Mouse (Mus musculus) gastrocnemius, postnatal 4 days (tissue): ENCODE measurements around the gene Hmmr. TPM values are rescaled to one million over a fixed set of nuclear protein-coding genes. Genes with fewer than 3 reads are reported as not detected.
"Not testable (repeated sequence)": the region's sequence is repeated elsewhere in the genome, so short reads cannot be mapped to it uniquely, and the experiment has no call there.

ENCODE experiments used
- DNase-seq, 2 experiments: peaks; one replicate each; pipeline ENCODE4 v3.0.0; 2021 to 2022; ENCODE audit warnings: low spot score in 2 of 2, mixed read lengths in 2 of 2
- long read RNA-seq, 2 experiments: library from polyadenylated mRNA; stranded (forward); transcript quantifications; one replicate each; pipeline ENCODE4 v2.0.0; 2021
- total RNA-seq, 2 experiments: library from RNA; stranded (reverse); gene quantifications; 2 replicates each; pipeline ENCODE4 v1.2.3; 2021

The Hmmr gene
- 10 to 100 TPM in 1 of 2 experiments, 1 to 10 TPM in 1; 7.8 to 10.9 TPM for total RNA-seq
- long read RNA-seq, experiment 1, partial matches to known transcripts, result 1 of 7 reads
- long read RNA-seq, experiment 1, other reads (novel, unspliced or antisense), result 6 of 7 reads
- long read RNA-seq, experiment 2, partial matches to known transcripts, result 0 of 2 reads
- long read RNA-seq, experiment 2, other reads (novel, unspliced or antisense), result 1 of 2 reads

DNA sequence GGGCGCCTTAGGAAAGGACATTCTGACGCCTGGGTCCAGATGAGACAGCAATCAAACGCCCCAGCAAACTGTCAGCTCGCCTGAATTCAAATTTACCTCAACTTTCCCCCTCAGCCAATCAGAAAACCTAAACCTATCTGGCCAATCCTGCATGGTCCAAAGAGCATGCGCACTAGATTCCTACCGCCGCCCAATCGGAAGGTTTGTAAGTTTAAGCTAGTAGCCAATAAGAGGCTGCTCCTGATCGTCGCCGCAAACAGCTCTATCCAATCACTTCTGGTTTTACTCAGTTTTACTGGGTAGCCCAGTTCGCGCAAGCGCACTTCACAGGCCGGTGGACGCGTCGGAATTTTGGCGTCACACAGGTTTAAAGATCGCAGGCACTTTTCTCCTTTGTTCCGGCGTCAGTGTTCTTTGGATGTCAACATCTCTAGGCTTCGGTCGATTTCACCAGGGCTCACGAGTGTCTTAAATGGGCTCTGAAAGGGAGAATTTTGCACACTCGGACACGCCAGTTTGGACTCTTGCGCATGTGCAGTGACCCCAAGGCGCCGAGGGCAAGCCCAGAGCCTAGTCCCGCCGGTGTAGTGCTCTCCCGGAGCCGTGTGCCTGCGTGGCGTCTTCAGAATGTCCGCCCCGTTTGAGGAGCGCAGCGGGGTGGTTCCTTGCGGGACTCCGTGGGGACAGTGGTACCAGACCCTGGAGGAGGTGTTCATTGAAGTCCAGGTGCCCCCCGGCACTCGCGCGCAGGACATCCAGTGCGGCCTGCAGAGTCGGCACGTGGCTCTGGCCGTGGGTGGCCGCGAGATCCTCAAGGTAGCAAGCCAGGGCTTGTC is at the start of gene Hmmr, which contains the start of gene Nudcd2:
Gene Hmmr (minus strand): TSS at position 84 of the 836 bp plus-strand sequence.
Gene Nudcd2 (plus strand): TSS at position 329 of the 836 bp plus-strand sequence.
- peak; percentile 73 to 90 for DNase-seq

DNA sequence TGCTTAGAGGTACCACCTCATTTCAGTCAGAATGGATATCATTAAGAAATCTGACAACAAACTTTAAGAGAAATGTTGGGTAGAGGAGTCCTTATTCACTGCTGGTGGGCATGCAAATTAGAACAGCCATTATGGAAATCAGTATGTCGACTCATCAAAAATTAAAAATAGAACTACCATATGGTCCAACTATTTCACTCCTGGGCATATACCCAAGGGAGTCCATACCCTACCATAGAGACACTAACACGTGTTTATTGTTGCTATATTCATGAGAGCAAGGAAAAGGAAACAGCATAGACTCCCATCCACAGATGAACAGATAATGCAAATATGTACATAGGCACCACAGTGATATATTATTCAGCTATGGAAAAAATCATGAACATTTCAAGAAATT is 48.6 kb upstream of the Hmmr start:
- no peak for DNase-seq

DNA sequence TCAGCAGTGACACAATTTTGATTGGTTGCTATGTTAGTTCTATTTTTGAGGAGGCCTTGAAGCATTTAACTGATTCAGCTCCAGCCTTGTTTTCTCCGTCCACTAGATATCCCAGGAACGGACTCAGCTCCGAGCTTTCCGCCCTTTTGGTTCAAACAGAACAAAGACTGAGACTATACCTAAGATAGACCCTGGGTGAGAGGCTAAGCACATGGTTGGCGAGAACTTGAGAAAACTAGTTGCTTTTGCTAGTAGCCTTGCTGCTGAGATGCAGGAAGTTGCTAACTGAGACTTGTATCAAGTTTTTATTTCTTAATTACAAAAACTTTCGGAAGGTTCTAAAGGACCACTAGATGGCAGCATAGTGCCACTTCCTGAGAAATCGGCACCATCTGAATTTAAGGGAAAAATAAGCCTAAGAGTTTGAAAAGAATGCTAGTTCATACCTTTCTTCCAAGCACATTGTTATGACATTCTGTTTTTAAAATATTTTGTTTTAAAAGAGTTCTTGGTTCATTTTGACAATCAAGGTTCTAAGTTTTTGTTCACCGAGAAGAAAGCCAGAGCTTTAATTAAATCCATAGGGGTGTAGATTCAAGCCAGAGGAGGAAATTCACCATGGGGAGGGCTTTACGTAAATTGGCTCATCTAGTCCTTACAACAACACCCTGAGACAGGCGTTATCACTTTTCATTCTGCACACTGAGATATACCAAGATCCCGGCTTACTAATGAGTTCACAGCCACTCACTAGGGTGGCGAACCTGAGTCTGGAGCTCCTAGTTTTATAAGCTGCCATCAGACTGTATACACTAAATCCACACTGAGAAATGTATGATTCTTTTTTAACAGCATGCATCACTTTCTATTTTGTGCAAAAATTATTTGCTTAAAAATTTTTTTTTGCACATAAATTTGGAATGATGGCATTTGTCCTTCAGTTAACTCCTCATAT is 42.4 kb upstream of the Hmmr start:
- no peak for DNase-seq

DNA sequence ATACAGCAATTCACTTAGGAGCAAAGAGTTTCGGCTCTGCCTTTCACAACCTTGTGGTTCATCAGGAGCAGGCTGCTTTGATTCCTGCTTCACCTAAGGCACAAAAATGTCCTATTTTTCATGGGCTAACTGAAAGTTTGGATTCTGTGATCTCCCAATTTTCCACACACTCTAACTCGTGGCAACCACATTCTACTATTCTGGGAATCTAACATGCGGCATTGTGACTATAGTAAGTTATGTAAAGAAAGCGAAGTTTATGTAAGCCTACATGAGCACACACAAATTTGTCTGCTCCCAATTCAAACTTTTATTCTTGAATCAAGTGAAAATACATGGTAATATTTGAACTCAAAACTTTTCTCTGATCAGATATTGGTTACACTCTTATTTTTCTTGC is 31.5 kb upstream of the Hmmr start:
- no peak for DNase-seq

DNA sequence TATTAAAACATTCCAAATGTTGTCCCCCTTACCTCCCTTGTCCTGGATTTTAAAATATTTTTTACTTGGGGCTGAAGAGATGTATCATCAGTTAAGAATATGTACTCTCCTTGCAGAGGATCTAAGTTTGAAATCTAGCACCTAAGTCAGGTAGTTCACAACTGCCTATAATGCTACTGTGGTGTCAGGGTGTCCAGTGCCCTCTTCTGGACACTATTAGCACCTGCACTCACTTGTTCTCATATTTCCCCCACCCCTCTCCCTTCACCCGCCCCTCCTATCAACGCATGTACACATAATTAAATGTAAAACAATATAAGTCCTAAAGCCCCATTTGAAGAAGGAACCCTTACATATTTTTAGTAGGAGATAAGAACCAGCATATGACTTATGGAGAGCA is 30.2 kb upstream of the Hmmr start:
- no peak for DNase-seq

DNA sequence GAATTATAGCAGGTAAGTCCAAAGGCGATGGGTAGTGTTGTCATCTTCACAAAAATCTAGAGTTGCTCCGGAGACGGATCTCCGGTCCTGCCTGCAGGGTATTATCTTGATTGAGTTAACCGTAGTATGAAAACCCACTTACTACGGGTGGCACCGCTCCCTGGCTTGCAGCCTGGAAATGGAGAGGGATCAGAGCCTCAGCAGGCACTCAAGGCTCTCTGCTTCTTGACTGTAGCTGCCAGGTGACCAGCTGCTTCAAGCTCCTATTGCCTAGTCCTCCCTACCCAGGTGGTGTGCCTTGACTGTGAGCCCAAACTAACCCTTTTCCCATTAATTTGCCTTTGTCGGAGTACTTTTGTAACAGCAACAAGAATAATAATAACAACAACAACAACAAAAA is 26.7 kb upstream of the Hmmr start:
- no peak for DNase-seq

DNA sequence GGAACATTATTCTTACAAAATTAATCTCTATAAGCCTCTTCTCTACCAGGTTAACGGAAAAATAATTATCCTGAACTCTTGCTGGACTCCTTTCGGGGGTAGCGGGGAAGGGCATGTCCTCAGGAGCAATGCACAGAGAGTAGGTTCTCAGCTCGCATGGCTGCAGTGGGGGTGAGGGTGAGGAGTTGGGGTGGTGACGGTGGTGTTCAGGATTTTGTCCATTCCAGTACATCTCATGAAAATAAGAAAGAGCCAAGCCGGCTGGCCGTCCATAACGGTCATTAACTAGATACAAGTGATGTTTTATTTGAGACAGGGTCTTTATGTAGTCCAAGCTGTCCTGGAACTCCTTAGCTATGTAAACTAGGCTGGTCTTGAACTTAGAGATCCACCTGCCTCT is 22.7 kb upstream of the Hmmr start:
- no peak for DNase-seq

DNA sequence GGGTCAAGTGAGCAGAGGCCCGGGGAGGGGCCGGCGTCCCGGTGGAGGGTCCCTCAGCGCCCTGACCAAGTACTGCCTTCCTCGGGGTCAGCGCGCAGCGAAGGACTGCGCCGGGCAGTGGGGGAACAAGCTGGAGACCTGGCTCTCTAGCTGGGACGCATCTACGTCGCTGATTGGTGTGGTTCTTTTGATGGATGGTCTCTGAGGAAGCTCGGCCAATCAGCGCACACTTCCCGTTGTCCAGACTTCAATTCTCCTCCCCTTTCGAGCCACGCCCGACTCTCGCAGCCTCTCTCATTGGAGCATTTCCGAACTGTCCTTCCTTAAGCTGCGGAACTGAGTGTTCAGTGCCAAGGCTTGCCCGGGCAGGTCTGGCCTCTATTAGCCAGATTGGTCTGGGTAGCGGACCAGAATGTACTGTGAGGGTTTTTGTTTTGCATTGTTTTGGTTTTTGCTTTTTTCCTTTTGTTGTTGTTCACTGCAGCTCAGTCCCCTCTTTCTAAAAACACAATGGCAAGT is 21.9 kb upstream of the Hmmr start, which contains the start of gene Ccng1:
Gene Ccng1 (minus strand): TSS at position 203 of the 519 bp plus-strand sequence.
- DNase-seq, result peak; percentile 68 to 88

DNA sequence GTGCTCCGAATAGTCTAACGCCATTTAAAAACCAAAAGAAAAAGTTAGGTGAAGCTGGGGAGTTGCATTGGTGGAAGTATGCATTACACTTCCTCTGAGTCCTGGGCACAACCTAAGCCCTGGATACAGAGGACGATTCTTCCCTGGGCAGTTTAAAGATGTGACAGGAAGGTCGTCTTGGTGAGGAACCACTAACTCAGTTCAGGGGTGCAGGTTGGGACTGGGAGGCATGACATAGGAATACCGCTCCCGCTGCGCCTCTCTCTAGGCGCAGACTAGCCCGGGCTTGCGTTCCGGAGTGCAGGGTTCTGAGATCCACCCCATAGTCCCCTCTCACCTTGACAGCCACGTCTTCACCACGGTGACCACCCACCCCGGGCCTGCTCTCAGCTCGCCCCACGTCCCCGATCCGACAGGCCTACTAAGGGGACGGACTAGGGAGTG is 21.5 kb upstream of the Hmmr start:
- DNase-seq, result no peak

DNA sequence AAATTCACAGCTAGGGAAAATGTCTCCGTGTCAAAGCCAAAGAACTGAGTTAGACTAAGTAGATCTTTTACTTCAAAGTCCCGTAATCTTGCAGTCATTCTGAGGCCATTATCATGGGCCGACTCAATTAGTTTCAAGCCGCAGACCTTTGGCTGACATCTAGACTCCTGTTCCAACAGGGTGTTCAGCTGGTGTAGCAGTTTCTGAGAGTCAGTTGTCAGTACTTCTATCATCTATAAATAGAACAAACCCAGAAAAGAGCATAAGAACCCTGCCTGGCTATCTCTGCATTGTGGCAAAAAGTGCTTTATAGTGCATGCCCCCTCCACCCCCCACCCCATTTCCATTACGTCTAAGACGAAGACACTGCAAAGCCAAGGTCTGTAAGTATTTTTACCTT is 20.6 kb upstream of the Hmmr start:
- no peak for DNase-seq

DNA sequence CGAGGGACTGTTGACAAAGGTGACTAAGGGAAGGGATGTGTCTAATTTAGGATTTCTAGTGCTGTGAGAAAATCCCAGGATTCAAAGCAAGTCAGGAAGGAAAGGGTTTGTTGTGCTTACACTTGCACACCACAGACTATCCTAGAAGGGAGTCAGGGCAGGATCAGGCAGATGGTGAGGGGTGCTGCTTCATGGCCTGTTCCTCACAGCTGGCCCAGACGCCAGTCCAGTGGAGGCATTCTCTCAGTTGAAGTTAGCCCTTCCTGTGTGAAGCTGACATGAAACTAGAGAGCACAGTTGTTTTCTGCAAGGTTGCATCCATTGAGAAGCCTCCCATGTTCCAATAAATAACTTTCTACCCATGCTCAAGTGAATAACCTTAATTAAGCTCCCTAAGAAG is 14.5 kb upstream of the Hmmr start:
- DNase-seq, result no peak

DNA sequence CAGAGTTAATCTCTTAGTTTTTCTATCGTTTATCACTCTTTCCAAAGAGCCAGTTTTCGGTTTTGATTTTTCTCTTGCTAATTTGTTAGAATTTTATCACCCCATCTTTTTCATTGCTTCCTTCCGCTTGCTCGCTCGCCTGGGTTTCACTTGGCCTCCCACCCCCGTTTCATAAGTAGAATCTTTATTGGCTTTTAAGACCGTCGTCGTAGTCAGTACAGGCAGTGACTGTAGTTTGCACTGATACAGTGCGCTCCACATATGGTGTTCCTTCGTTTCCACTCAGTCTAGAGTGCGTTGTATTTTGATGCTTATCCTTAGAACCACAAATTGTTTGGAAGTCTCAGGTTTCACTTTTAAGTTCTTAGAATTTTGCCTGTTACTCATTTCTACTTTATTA is 13.1 kb upstream of the Hmmr start:
- no peak for DNase-seq

DNA sequence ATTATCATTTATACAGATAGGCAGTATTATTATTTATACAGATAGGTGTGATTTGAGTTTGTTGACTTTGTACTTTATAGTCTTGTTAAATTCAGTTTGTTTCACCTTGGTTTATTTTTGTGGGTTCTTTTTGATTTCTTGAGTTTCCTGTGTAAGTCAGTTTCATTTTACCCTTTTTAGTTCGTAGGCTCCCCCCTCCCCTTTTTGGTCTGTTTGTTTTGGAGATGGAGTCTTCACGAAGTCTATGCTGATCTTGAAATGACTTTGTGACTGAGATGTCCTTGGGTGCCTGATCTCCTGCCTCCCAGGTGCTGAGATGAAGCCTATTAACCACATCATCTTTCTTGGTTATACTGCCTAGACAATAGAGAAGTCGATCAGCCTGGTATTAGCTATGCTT is 11.1 kb upstream of the Hmmr start:
- no peak for DNase-seq

DNA sequence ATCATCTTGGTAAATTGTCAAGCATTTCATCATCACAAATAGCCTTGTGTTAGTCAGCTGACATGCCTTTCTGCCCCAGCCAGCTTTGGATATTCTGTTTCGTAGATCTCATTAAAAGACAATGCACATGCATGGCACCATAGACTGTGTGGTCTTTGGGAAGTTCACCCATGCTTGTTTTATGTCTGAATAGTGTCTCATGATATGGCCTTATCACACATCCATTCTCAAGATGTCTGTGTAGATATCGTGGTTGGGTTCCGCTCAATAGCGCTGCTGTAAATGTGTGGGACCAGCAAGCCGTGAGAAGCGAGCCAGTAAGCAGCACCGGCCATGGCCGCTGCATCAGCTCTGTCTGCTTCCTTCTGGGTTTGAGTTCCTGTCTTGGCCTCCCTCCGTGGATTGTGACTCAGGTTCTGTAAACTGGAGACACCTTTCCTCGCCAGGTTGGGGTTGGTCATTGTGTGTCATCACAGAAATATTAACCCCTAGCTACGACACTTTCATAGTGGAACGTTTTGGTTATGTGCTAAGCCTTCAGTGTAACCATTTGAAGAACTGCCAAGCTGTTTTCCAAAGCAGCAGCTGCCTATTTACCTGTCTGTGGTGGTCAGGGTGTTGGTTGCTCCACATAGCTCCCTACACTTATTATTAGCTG is 8.5 kb upstream of the Hmmr start:
- no peak for DNase-seq

DNA sequence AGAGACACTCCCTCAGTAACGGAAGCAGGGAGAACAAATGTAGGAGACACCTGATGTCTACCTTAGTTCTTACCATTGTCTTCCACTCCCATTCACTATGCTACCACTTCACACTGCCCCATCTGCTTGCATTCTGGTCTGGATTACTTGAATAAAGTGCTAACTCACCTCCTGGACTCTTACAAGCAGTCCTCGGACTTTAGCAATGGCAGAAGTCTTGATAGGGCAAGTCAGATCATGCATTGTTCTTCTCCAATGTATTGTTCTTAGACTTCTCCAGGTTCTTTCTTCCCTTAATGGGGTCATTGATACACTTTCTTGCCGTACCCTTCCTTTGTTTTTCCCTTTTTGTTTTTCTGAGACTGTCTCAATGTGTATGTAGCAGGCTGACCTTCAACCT is 4.1 kb upstream of the Hmmr start:
- no peak for DNase-seq

DNA sequence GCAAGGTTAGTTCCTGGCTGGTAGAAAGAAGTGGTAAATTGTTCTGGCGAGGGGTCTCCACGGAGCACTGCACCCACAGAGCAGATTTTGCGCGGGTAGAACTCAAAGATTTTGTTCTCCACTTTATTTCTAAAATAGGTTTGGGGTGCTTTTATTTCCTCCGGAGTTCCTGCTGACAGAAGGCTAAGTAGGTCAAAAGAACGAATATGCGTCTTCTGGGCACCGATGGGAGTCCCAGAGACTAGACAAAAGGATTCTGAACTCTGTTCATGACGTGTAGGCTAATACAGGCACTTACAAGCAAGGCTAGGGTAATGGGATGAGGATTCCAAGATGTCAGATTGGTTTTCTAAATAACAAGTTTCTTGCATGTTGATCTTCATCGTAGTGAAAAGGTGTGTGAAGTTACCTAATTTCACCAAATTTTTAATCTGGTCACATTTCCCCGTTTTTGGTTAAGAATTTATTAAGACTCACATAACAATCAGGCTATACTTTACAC is 1.1 kb upstream of the Hmmr start:
- no peak for DNase-seq

DNA sequence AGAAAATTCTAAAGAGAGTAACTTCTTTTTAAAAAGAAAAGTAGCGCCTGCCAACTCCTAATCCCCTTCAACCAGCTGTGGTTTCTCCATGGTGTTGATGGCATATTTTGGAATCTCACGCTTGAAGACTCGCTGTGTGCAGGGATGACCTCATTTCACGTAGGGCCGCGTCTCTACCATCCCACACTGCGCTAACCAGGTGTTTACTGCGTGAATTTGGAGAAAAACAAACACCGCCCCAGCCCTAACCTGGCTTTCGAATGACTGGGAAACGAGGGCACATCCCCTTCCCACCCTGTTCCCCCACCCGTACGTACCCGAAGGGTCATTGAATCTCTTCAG is 254 bp downstream of the Hmmr start:
- DNase-seq, result no peak

DNA sequence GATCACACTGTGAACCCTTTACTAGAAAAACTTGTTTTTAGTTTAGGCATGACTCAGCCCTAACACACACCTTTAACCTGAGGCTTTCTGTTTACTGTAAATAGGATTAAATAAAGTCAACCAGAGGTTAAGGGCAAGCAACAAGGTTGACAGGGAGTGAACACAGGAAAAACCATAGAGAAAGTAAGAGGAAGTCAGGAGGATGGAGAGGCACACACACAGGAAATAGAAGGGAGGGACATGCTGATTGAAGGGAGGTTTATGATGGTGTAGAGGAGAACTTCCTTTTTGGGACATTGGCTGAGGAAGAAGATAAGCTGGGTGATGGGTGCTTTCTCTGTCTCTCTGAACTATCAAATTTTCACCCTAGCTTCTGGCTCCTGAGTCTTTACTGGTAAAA is 14.9 kb downstream of the Hmmr start:
- DNase-seq, result no peak

DNA sequence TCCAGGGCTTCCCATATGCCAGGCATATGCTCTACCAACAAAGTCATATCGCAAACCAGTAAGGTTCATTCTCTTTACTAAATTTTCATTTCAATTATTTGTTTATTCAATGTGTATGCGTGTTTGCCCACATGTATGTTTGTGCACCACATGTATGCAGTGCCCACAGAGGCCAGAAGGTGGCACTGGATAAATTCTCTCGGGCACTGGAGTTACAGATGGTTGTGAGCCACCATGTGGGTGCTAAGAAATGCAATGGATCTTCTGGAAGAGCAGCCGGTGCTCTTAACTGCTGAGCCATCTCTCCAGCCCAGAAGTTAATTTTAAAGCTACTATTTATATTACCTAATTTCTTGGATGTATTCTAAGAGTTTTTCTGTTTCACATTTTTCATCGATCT is 17.7 kb downstream of the Hmmr start:
- no peak for DNase-seq

DNA sequence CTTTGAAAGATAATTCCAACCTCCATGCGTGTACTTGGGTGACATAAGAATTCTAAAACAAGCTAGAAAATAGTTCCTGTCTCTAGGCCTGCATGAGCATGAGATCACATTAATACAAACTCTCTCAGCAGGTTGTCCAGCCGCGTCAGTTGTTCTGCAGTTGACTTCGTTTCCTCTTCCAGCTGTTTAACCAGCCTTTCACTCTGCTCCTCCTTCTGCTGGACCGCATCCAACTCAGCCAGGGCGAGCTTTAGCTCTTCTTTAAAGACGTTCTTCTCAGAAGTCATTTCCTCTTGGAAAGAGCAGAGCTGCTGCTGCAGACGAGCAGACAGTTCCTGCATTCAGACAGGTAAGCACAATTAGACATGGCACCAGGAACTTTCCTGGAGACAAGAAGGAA is 19.4 kb downstream of the Hmmr start:
- no peak for DNase-seq

DNA sequence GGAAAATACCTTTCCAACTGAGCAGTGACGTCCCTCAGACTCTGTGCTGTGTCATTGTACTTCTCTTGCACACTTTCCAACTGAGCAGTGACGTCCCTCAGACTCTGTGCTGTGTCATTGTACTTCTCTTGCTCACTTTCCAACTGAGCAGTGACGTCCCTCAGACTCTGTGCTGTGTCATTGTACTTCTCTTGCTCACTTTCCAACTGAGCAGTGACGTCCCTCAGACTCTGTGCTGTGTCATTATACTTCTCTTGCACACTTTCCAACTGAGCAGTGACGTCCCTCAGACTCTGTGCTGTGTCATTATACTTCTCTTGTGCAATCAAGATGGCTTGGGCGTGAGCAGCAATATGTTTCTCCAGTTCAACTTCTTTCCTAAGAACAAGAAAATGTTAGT is 23.3 kb downstream of the Hmmr start:
- DNase-seq, result not testable (repeated sequence)
